Mouse (Mus musculus) kidney, postnatal 0 days (tissue): ENCODE results near the gene Rnf212b. TPM values are rescaled to one million over a fixed set of nuclear protein-coding genes. Genes with fewer than 3 reads are reported as not detected.
A peak's percentile ranks its signal among the peaks of the same experiment; 100 is the strongest.

Experiments used
- ATAC-seq: fragments of 200-750 bp; cut with Nextera tagmentation; replicated peaks from 2 replicates; pipeline ENCODE4 v1.8.0; 2017; ENCODE audit warnings: low read depth, moderate number of reproducible peaks, moderate TSS enrichment, moderate library complexity; ENCODE audit not compliant: low FRiP score
- DNase-seq: peaks from one replicate; pipeline ENCODE4 v3.0.0-alpha.2; 2016; ENCODE audit warnings: low spot score
- H3K27ac ChIP-seq: fragments of 300-500 bp; sonication (generic); 2 replicates; pipeline ENCODE4 v1.5.1; 2014; ENCODE audit warnings: mild to moderate bottlenecking
- H3K27me3 ChIP-seq: fragments of 300-500 bp; sonication (generic); 2 replicates; pipeline ENCODE4 v1.6.1; 2014; ENCODE audit warnings: low read length, mixed read lengths; ENCODE audit not compliant: insufficient read depth
- H3K36me3 ChIP-seq: fragments of 300-500 bp; sonication (generic); 2 replicates; pipeline ENCODE4 v1.6.1; 2014; ENCODE audit warnings: low read length, mixed read lengths; ENCODE audit not compliant: insufficient read depth
- H3K4me1 ChIP-seq: fragments of 300-500 bp; sonication (generic); replicated peaks from 2 replicates; pipeline ENCODE4 v1.6.1; 2014; ENCODE audit warnings: antibody characterized with exemption, low read length, mixed read lengths; ENCODE audit not compliant: insufficient read depth
- H3K4me2 ChIP-seq: fragments of 300-500 bp; sonication (generic); 2 replicates; pipeline ENCODE4 v1.6.1; 2014; ENCODE audit warnings: mild to moderate bottlenecking, low read length, moderate library complexity, mixed read lengths
- H3K4me3 ChIP-seq: fragments of 300-500 bp; sonication (generic); replicated peaks from 2 replicates; pipeline ENCODE4 v1.5.1; 2014; ENCODE audit warnings: low read depth, low read length
- H3K9ac ChIP-seq: fragments of 300-500 bp; sonication (generic); 2 replicates; pipeline ENCODE4 v1.6.1; 2014; ENCODE audit warnings: low read depth, low read length
- H3K9me3 ChIP-seq: fragments of 300-500 bp; sonication (generic); replicated peaks from 2 replicates; pipeline ENCODE4 v1.6.1; 2016; ENCODE audit warnings: low read length, inconsistent platforms, mixed read lengths
- CTCF ChIP-seq: IDR thresholded peaks from 2 replicates; pipeline ENCODE4 v1.5.1; 2016; ENCODE audit warnings: antibody characterized with exemption, low read depth, mild to moderate bottlenecking, moderate library complexity
- WGBS: fragments of 180-500 bp; shearing (Covaris S2); extraction: QIAGEN DNeasy Blood & Tissue Kit; methylation state at CpG from one replicate; pipeline ENCODE4 v1.1.7; 2014; 5-methylcytosine and 5-hydroxymethylcytosine counted together
- polyA plus RNA-seq: library from polyadenylated mRNA; unstranded; fragments of >200 nt; fragmentation: Nextera tagmentation; extraction: Ambion mirVana; gene quantifications from 2 replicates; pipeline ENCODE4 v1.2.1, GENCODE M21; 2015

Gene Rnf212b
- polyA plus RNA-seq, 1 experiment from 2014 or later: 0.80 TPM

DNA sequence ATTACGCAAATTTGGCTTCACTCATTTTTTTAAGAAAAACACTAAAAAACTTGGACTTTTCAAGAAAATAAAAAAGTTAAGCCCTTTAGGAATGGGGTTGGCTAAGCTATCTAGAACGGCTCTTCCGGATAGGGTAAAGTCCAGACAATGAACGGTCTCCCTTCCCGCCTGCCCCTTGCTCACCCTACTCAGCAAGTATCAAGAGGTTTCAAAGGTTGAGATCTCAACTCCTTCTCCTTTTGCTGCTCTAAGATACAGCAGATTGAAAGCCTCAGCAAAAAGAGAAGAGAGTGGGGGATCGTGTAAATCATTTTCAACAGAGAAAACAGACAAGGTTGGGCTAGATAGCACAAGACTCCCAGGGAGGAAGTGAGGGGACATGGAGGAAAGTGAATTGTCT lies 31.0 kb upstream of the Rnf212b start:
- Histone ChIP-seq H3K9ac (no peak overlapping the region), H3K4me2 (no peak overlapping the region), H3K27ac (no peak overlapping the region), H3K4me3 (no peak overlapping the region), H3K4me1 (peaks cover 3% of the 10 kb centered on the region; the same call in 1 of the 2 replicates), H3K9me3 (no peaks in the 10 kb centered on the region), H3K36me3 (no peaks in the 10 kb centered on the region), H3K27me3 (no peaks in the 10 kb centered on the region; the same call in 1 of the 2 replicates)
- WGBS: 88% methylated on average over 6 of the region's 6 CpGs
- ATAC-seq: no peak
- DNase-seq: no peak
- TF ChIP-seq CTCF: no peak

DNA sequence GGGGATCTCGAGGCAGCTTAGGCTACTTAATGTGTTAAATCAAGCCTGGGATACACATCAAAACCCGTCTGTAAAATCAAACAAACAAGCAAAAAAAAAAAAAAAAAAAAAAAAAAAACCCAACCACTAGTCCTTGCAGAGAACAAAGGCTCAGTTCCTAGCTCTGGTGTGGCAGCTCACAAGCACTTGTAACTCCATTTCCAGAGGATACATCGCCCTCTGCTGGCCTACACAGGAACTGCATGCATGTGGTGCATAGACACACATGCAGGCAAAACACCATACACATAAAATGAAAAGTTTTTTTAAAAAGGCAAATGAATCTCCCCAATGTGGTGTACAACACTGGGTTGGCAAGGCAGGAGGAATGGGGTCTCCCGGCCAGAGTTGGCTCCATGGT lies 28.0 kb upstream of the Rnf212b start:
- Histone ChIP-seq H3K27me3 (no peaks in the 10 kb centered on the region), H3K4me3 (no peak overlapping the region), H3K9me3 (no peaks in the 10 kb centered on the region), H3K9ac (no peak overlapping the region), H3K4me2 (no peak overlapping the region), H3K4me1 (peaks cover 2% of the 10 kb centered on the region; the same call in 1 of the 2 replicates), H3K36me3 (no peaks in the 10 kb centered on the region), H3K27ac (no peak overlapping the region)
- ATAC-seq (no peak), DNase-seq (peak; percentile 49)
- peak; percentile 79 for TF ChIP-seq CTCF
- WGBS: 62% methylated on average over 4 of the region's 4 CpGs

DNA sequence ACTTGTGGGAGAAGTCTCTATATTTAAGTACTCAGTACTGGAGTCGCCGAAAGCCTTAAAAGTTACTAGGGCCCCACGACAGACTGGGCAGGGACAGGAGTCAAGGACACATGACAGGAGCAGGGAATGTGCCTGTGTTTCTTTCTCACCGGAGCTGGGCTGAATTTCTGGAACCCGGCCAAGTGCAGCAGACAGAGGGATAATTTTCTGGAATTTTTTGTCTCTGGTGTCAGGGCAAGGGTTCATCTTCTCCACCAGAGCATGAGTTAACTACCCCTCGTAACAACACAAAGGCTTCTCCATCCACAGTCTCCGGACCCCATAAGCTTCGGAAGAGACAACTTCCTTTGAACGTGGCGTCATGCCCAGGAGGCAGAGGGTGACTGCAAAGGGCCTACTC lies 27.5 kb upstream of the Rnf212b start:
- no peak overlapping the region for H3K27ac ChIP-seq
- no peak overlapping the region for H3K4me2 ChIP-seq

DNA sequence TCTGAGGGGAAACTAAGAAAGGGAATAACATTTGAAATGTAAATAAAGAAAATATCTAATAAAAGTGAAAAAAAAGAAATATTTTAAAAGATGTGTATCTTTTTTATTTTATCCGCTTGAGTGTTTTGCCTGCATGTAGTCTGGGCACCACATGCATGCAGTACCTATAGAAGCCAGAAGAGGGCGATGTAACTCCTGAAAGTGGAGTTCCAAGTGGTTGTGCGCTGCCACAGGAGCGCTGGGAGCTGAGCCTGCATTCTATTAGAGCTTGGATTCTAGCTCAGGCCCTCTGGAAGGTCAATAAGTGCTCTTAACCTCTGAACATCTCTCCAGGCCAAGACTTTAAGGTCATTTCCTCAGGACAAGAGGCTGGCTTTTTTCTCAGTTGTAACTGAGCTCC lies 26.7 kb upstream of the Rnf212b start:
- 67% methylated on average over 4 of the region's 4 CpGs for WGBS
- H3K4me3 ChIP-seq: no peak overlapping the region
- no peak overlapping the region for H3K9ac ChIP-seq
- no peak overlapping the region for H3K27ac ChIP-seq
- H3K9me3 ChIP-seq: no peaks in the 10 kb centered on the region
- H3K4me2 ChIP-seq: no peak overlapping the region
- TF ChIP-seq CTCF: peak; percentile 46; the same call in 1 of the 2 replicates
- H3K4me1 ChIP-seq: no peaks in the 10 kb centered on the region
- H3K27me3 ChIP-seq: no peaks in the 10 kb centered on the region
- ATAC-seq (no peak), DNase-seq (no peak)
- H3K36me3 ChIP-seq: no peaks in the 10 kb centered on the region

More for the DNA sequence above, 27.5 kb upstream of the Rnf212b start:
- DNase-seq: peak; percentile 51
- no peaks in the 10 kb centered on the region for H3K36me3 ChIP-seq
- H3K9ac ChIP-seq: no peak overlapping the region
- no peak for TF ChIP-seq CTCF
- WGBS: 34% methylated on average over 10 of the region's 10 CpGs
- H3K4me1 ChIP-seq: no peaks in the 10 kb centered on the region
- no peaks in the 10 kb centered on the region for H3K9me3 ChIP-seq
- no peaks in the 10 kb centered on the region for H3K27me3 ChIP-seq
- H3K4me3 ChIP-seq: no peak overlapping the region
- 0 out of 2 replicates have a peak, but pooled peaks have one; percentile 44 for ATAC-seq

DNA sequence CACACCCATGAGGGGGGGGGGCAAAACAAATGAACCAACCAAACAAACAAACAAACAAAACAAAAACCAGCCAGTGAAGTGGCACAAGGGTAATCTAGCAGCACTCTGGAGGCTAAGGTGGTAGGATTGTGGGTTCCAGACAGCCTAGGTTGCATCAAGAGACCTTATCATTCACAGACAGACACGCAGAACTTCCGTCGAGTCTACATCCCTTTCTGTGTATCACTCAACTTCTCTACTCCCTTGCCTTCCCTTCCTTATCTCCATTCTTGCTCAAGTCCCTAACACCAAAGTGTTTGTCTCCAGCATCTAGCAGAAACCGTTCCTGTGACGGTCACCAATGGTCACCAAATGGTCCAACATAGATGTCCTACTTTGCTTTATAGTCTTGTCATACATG lies 25.7 kb upstream of the Rnf212b start:
- WGBS: 91% methylated on average over 5 of the region's 5 CpGs
- H3K9ac ChIP-seq: no peak overlapping the region
- DNase-seq: no peak

GRCm38 (mm10) chr14:54792166-54792565 lies 21.8 kb upstream of the Rnf212b start:
- DNase-seq (no peak), ATAC-seq (no peak)
- Histone ChIP-seq H3K9ac (no peak overlapping the region), H3K27ac (no peak overlapping the region), H3K4me2 (no peak overlapping the region), H3K27me3 (no peaks in the 10 kb centered on the region), H3K4me3 (no peak overlapping the region), H3K9me3 (no peaks in the 10 kb centered on the region), H3K4me1 (no peaks in the 10 kb centered on the region), H3K36me3 (no peaks in the 10 kb centered on the region)
- TF ChIP-seq CTCF: no peak
- WGBS: 59% methylated on average over 6 of the region's 6 CpGs

More for the DNA sequence above, 25.7 kb upstream of the Rnf212b start:
- Histone ChIP-seq H3K4me1 (no peaks in the 10 kb centered on the region), H3K4me3 (no peak overlapping the region), H3K27me3 (no peaks in the 10 kb centered on the region), H3K9me3 (no peaks in the 10 kb centered on the region), H3K36me3 (no peaks in the 10 kb centered on the region), H3K27ac (no peak overlapping the region), H3K4me2 (no peak overlapping the region)
- no peak for TF ChIP-seq CTCF
- ATAC-seq: no peak

DNA sequence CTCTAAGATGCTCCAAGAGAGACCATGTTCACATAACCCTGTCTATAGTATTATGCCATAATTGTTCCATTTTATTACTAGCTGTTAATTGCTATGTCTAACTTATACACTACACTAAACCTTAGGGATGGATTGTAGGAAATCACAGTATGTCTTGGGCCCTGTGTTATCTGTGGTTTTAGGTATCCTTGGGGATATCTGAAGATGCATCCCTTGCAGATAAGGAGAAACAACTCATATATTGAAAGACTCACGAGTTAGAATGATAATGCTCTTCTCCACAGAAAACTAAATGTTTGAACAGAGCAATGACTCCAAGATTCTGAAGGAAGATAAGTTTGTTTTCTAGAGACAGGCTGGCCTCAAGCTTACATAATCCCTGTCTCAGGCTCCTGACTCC lies 20.6 kb upstream of the Rnf212b start:
- no peak for ATAC-seq
- WGBS: 76% methylated on average over 1 of the region's 1 CpGs
- H3K4me1 ChIP-seq: no peaks in the 10 kb centered on the region

More for the DNA sequence above, 20.6 kb upstream of the Rnf212b start:
- Histone ChIP-seq H3K4me2 (no peak overlapping the region), H3K9ac (no peak overlapping the region), H3K27ac (no peak overlapping the region), H3K4me3 (no peak overlapping the region), H3K36me3 (no peaks in the 10 kb centered on the region), H3K27me3 (no peaks in the 10 kb centered on the region), H3K9me3 (no peaks in the 10 kb centered on the region)
- no peak for DNase-seq
- TF ChIP-seq CTCF: no peak
